Mouse (Mus musculus) cortical plate, adult 2 months (tissue): Measurements from ENCODE around the gene Ephb2.

ENCODE experiments used
- CTCF ChIP-seq: fragments of 200-500 bp; IDR thresholded peaks from 2 replicates; pipeline ENCODE4 v1.5.1; 2011; ENCODE audit warnings: mild to moderate bottlenecking, control low read depth, low read length; ENCODE audit not compliant: insufficient read depth; ENCODE audit errors: extremely low read depth
- POLR2A ChIP-seq: fragments of 200-500 bp; IDR thresholded peaks from 2 replicates; pipeline ENCODE4 v1.6.1; 2011; ENCODE audit warnings: mild to moderate bottlenecking, low read length, control low read depth; ENCODE audit not compliant: insufficient read depth; ENCODE audit errors: extremely low read depth

- no peak for TF ChIP-seq POLR2A
- TF ChIP-seq CTCF: no peak
Measured at GRCm38 (mm10) chr4:136716561-136716972, 119.2 kb downstream of the Ephb2 start.
